Mouse (Mus musculus) liver, embryonic 12.5 days (tissue): ENCODE measurements around the gene Alox12e. TPM values are rescaled to one million over a fixed set of nuclear protein-coding genes. Genes with fewer than 3 reads are reported as not detected.

Experiments
- ATAC-seq: fragments of 200-750 bp; cut with Nextera tagmentation; 2 replicates; pipeline ENCODE4 v1.8.0; 2017; ENCODE audit warnings: moderate number of reproducible peaks, mild to moderate bottlenecking, moderate library complexity
- H3K27ac ChIP-seq: fragments of 300-500 bp; sonication (generic); 2 replicates; pipeline ENCODE4 v1.5.1; 2016; ENCODE audit warnings: mild to moderate bottlenecking
- H3K27me3 ChIP-seq: fragments of 300-500 bp; sonication (generic); replicated peaks from 2 replicates; pipeline ENCODE4 v1.6.1; 2016; ENCODE audit warnings: mild to moderate bottlenecking, moderate library complexity
- H3K36me3 ChIP-seq: fragments of 300-500 bp; sonication (generic); 2 replicates; pipeline ENCODE4 v1.6.1; 2016; ENCODE audit warnings: mild to moderate bottlenecking, moderate library complexity
- H3K4me1 ChIP-seq: fragments of 300-500 bp; sonication (generic); 2 replicates; pipeline ENCODE4 v1.6.1; 2016
- H3K4me2 ChIP-seq: fragments of 300-500 bp; sonication (generic); 2 replicates; pipeline ENCODE4 v1.6.1; 2016; ENCODE audit warnings: mild to moderate bottlenecking, moderate library complexity
- H3K4me3 ChIP-seq: fragments of 300-500 bp; sonication (generic); 2 replicates; pipeline ENCODE4 v1.5.1; 2016; ENCODE audit warnings: mild to moderate bottlenecking, moderate library complexity
- H3K9ac ChIP-seq: fragments of 300-500 bp; sonication (generic); 2 replicates; pipeline ENCODE4 v1.6.1; 2016; ENCODE audit warnings: mild to moderate bottlenecking, moderate library complexity
- H3K9me3 ChIP-seq: fragments of 300-500 bp; sonication (generic); replicated peaks from 2 replicates; pipeline ENCODE4 v1.6.1; 2016; ENCODE audit warnings: mild to moderate bottlenecking, moderate library complexity
- WGBS: fragments of 180-500 bp; shearing (Covaris S2); methylation state at CpG from one replicate; pipeline ENCODE4 v1.1.7; 2016; ENCODE audit not compliant: insufficient replicate concordance; 5-methylcytosine and 5-hydroxymethylcytosine counted together
- polyA plus RNA-seq: library from polyadenylated mRNA; unstranded; fragments of >200 nt; fragmentation: Nextera tagmentation; extraction: Ambion mirVana; gene quantifications from 2 replicates; pipeline ENCODE4 v1.2.1, GENCODE M21; 2016

The Alox12e gene
- polyA plus RNA-seq, 1 experiment from 2014 or later, result 0.20 TPM

DNA sequence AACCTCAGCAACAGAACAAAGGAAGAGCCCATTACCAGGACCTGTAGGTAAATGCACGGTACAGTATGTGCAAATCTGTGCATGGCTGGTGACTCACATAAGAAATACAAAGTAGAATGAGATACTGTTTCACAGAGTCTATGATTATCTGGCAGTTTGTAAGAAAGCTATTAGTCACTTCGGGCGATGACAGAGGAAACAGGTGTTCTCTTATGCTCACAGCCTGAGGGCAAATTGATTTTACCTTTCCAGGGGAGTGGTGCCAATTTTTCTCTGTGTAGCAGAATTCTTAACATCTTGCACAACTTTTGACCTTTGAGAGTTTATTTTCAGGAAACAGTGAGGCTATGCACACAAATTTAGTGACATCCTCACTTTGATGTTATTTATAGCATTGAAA, 37.7 kb downstream of the Alox12e start:
- ATAC-seq, result no peak
- 72% methylated on average over 3 of the region's 3 CpGs for whole genome bisulfite sequencing
- no peak overlapping the region for H3K4me3 ChIP-seq

DNA sequence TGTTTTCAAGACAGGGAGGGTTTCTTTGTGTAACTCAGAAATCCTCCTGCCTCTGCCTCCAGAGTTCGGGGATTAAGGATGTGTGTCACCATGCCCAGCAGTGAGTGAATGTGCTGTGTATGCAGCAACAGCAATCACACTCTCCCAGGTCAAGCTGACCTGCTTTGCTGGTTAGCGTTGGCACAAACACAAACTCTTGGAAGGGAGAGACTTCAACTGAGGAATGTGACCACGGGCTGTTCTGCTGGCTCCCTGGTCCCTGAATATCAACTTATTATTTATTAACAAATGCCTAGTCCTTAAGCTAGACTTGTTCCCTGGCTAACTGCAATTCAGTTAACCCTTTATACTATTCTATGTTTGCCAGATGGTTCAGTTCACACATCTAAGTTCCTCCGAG, 38.8 kb downstream of the Alox12e start:
- H3K4me1 ChIP-seq, result no peaks in the 10 kb centered on the region
- H3K9ac ChIP-seq, result no peak overlapping the region
- H3K4me3 ChIP-seq, result no peak overlapping the region
- H3K9me3 ChIP-seq, result no peaks in the 10 kb centered on the region
- no peak for ATAC-seq
- no peaks in the 10 kb centered on the region for H3K36me3 ChIP-seq
- H3K27me3 ChIP-seq, result 0 out of 2 replicates have a peak, but pooled peaks cover 4% of the 10 kb centered on the region
- H3K27ac ChIP-seq, result no peak overlapping the region
- no peak overlapping the region for H3K4me2 ChIP-seq
- 68% methylated on average over 4 of the region's 4 CpGs for WGBS

More for the DNA sequence above, 37.7 kb downstream of the Alox12e start:
- H3K4me1 ChIP-seq, result no peaks in the 10 kb centered on the region
- H3K27me3 ChIP-seq, result peaks cover 4% of the 10 kb centered on the region; the same call in 1 of the 2 replicates
- H3K36me3 ChIP-seq, result no peaks in the 10 kb centered on the region
- no peak overlapping the region for H3K9ac ChIP-seq
- H3K27ac ChIP-seq, result no peak overlapping the region
- no peaks in the 10 kb centered on the region for H3K9me3 ChIP-seq
- H3K4me2 ChIP-seq, result no peak overlapping the region

DNA sequence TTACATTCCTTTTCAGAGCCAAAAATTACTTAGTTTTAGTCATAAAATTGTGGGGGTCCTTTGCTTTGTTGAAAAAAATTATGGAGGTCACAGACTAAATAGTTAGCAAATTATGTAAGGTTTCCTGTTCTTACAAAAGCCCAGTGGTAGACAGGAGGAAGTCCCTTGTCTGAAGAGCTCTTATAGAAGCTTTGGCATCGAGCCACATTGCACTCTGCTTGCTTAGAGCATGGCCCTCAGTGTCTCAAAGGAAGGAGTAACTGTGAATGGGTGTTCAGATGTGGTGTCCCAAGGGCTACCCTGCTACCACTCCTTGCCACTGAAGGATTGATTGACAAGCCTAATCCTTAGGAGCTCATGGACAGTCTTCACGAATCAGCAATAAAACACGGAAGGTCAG, 42.0 kb downstream of the Alox12e start:
- no peak for ATAC-seq
- Histone ChIP-seq H3K36me3 (no peaks in the 10 kb centered on the region), H3K27ac (no peak overlapping the region), H3K9me3 (no peaks in the 10 kb centered on the region), H3K4me3 (no peak overlapping the region), H3K9ac (no peak overlapping the region), H3K27me3 (0 out of 2 replicates have a peak, but pooled peaks cover 4% of the 10 kb centered on the region), H3K4me2 (no peak overlapping the region), H3K4me1 (no peaks in the 10 kb centered on the region)
- WGBS, result 53% methylated on average over 3 of the region's 3 CpGs

DNA sequence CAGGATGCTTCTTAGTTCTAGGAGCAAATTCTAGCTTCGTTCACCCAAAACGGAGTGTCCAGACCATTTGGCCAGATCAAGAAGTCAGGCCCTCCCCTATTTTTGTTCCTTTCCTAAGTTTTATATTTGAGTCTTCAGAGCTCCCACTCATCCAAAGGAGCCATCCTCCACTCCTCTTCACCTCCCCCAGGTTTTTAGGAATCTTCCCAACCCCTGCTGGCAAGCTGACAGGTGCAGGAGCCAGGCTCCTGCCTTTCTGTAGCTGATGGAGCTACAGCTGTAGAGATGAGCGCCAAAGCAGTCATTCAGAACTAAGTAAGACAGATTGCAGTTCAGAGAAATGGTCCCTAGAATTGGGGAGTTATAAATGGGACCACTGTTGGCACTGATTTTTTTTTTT, 43.5 kb downstream of the Alox12e start:
- no peak for ATAC-seq

DNA sequence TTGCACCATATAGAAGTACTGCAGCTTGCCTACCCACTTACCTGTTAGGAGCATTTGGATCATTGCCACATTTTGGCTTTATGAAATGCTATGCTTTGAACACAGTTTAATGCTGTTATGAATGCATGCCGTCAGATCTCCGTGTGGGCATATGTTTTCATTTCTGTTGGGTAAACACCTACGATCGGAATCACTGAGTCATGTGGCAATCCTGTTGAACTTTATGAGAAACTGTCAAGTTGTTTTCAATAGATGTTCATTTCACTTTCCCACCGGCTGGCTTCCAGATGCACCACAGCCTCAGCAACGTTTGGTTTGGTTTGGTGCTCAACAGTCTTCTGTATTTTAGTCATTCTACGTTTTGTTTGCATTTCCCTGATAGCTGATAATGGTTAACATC, 50.8 kb downstream of the Alox12e start:
- H3K4me2 ChIP-seq, result no peak overlapping the region
- no peaks in the 10 kb centered on the region for H3K36me3 ChIP-seq
- no peak overlapping the region for H3K4me3 ChIP-seq
- H3K9ac ChIP-seq, result no peak overlapping the region
- ATAC-seq, result no peak
- H3K4me1 ChIP-seq, result no peaks in the 10 kb centered on the region
- H3K9me3 ChIP-seq, result no peaks in the 10 kb centered on the region
- H3K27me3 ChIP-seq, result no peaks in the 10 kb centered on the region
- H3K27ac ChIP-seq, result no peak overlapping the region
- WGBS, result 72% methylated on average over 7 of the region's 7 CpGs

More for the DNA sequence above, 43.5 kb downstream of the Alox12e start:
- Histone ChIP-seq H3K27me3 (0 out of 2 replicates have a peak, but pooled peaks cover 4% of the 10 kb centered on the region), H3K9ac (no peak overlapping the region), H3K4me2 (no peak overlapping the region), H3K9me3 (no peaks in the 10 kb centered on the region), H3K27ac (no peak overlapping the region), H3K36me3 (no peaks in the 10 kb centered on the region), H3K4me3 (no peak overlapping the region), H3K4me1 (no peaks in the 10 kb centered on the region)
- 77% methylated on average over 3 of the region's 3 CpGs for WGBS

DNA sequence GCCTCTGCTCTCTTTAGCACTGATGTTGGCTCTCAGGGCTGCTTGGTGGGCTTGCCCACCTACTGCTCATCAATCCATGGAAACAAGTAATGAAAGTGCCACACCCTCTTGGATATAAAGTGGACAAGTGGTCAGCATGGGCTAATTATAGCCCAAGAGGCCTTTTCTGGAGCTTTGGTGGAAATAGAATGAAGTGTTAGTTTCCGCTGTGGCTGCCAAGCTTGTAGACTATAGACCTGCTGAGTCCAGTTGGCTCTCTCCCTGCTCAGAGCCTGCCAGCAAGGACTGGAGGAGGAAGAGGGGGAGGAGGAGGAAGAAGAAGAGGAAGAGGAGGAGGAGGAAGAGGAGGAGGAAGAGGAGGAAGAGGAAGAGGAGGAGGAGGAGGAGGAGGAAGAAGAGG, 56.0 kb downstream of the Alox12e start:
- no peak overlapping the region for H3K9ac ChIP-seq
- WGBS, result 80% methylated on average over 1 of the region's 1 CpGs
- no peak for ATAC-seq
- H3K9me3 ChIP-seq, result no peaks in the 10 kb centered on the region
- no peak overlapping the region for H3K27ac ChIP-seq
- H3K4me1 ChIP-seq, result no peaks in the 10 kb centered on the region
- no peaks in the 10 kb centered on the region for H3K36me3 ChIP-seq
- no peaks in the 10 kb centered on the region for H3K27me3 ChIP-seq
- no peak overlapping the region for H3K4me2 ChIP-seq
- H3K4me3 ChIP-seq, result no peak overlapping the region

DNA sequence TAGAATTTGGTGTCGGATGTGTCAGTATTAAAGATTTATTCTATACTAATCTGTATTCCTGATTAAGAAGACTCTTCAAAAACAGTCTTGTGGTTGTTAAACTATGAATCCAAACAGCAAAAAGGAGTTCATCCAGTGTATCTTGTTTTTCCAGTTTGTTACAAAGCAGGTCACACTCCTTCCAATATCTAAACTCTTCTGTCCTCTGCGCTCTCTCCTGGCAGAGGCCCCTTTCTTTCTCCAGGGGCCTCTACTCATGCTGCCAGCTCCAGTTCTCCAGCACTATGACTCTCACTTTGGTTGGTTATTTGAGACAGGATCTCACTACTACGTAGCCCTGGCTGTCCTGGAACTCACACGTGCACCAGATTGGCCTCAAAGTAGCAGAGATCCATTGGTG, 56.6 kb downstream of the Alox12e start:
- Histone ChIP-seq H3K9ac (no peak overlapping the region), H3K4me3 (no peak overlapping the region), H3K4me2 (no peak overlapping the region), H3K27me3 (no peaks in the 10 kb centered on the region), H3K36me3 (no peaks in the 10 kb centered on the region), H3K4me1 (no peaks in the 10 kb centered on the region), H3K9me3 (no peaks in the 10 kb centered on the region), H3K27ac (no peak overlapping the region)
- no peak for ATAC-seq
- WGBS, result 62% methylated on average over 4 of the region's 4 CpGs

Other genes starting within 250 kb of the Alox12e start
- 4.3 and 4.8 TPM in 2 replicates for gene Asgr2, start 230.0 kb downstream of the Alox12e start, polyA plus RNA-seq
- gene Mgl2, start 192.3 kb downstream of the Alox12e start, polyA plus RNA-seq, result 0.72 and 0.80 TPM in 2 replicates
- gene Clec10a, start 166.4 kb downstream of the Alox12e start, polyA plus RNA-seq, result 0.33 TPM in 1 of 2 replicates, not detected in the other
- 1.5 and 1.8 TPM in 2 replicates for gene Slc16a11, start 109.9 kb downstream of the Alox12e start, polyA plus RNA-seq
- gene Slc16a13, start 101.6 kb downstream of the Alox12e start, polyA plus RNA-seq, result 6.1 and 8.5 TPM in 2 replicates
- 2.8 and 3.8 TPM in 2 replicates for gene Bcl6b, start 92.8 kb downstream of the Alox12e start, polyA plus RNA-seq
- 97.4 and 104 TPM in 2 replicates for gene 0610010K14Rik, start 84.7 kb downstream of the Alox12e start, polyA plus RNA-seq
- 6.2 and 7.8 TPM in 2 replicates for gene Gm21988, start 82.8 kb downstream of the Alox12e start, polyA plus RNA-seq
- gene Rnasek, start 82.8 kb downstream of the Alox12e start, polyA plus RNA-seq, result 159 and 173 TPM in 2 replicates
- gene Alox12, start 67.3 kb downstream of the Alox12e start, polyA plus RNA-seq, result 24.7 and 26.8 TPM in 2 replicates
- gene Alox15, start 29.4 kb upstream of the Alox12e start, polyA plus RNA-seq, result 0.88 and 1.9 TPM in 2 replicates
- 28.6 and 29.7 TPM in 2 replicates for gene Pelp1, start 87.4 kb upstream of the Alox12e start, polyA plus RNA-seq
- 17.9 and 22.5 TPM in 2 replicates for gene Arrb2, start 110.0 kb upstream of the Alox12e start, polyA plus RNA-seq
- gene Med11, start 129.3 kb upstream of the Alox12e start, polyA plus RNA-seq, result 19.7 and 21.7 TPM in 2 replicates
- 0.12 and 0.23 TPM in 2 replicates for gene Zmynd15, start 136.8 kb upstream of the Alox12e start, polyA plus RNA-seq
- 0.87 and 1.1 TPM in 2 replicates for gene Cxcl16, start 137.4 kb upstream of the Alox12e start, polyA plus RNA-seq
- gene Tm4sf5, start 182.6 kb upstream of the Alox12e start, polyA plus RNA-seq, result 2.8 and 2.9 TPM in 2 replicates
- 0.42 and 0.44 TPM in 2 replicates for gene Vmo1, start 192.0 kb upstream of the Alox12e start, polyA plus RNA-seq
- 15.3 and 17.5 TPM in 2 replicates for gene Gltpd2, start 196.6 kb upstream of the Alox12e start, polyA plus RNA-seq
- gene Psmb6, start 202.7 kb upstream of the Alox12e start, polyA plus RNA-seq, result 415 and 437 TPM in 2 replicates
- gene Gm40193, start 210.3 kb upstream of the Alox12e start, polyA plus RNA-seq, result not detected in 2 replicates
- gene Pld2, start 217.4 kb upstream of the Alox12e start, polyA plus RNA-seq, result 2.0 and 2.6 TPM in 2 replicates
- 8.3 and 8.7 TPM in 2 replicates for gene Mink1, start 240.3 kb upstream of the Alox12e start, polyA plus RNA-seq